Mouse (Mus musculus) retina, embryonic 14.5 days (tissue): ENCODE measurements around the gene Brd4.
A peak's percentile ranks its signal among the peaks of the same experiment; 100 is the strongest.

Experiments
- DNase-seq: peaks from one replicate; pipeline ENCODE4 v3.0.0-alpha.2; 2015; ENCODE audit warnings: low spot score

The Brd4 gene

DNA sequence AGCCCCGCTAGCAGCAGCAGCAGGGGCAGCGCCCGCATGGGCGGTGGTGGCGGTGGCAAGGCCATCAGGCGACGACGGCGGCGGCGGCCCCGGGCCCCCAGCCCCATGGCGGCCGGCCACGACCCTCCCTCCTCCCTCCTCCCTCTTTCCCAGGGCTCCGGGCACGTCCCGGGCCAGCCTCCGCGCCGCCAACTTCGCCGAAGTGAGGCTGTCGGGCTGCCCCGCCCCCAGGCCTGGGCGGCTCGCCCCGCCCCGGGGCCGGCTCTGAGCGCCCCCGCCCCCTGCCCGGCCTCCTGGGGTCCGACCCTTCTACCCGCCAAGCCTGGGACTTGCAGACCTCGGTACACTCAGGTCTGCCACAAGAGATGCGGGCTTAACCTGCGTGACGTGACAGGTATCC is 117.8 kb downstream of the Brd4 start, which contains the start of gene Notch3:
Notch3 (minus strand) TSS at position 166 of the 400 bp plus-strand sequence.
- DNase-seq, result peak; percentile 81

DNA sequence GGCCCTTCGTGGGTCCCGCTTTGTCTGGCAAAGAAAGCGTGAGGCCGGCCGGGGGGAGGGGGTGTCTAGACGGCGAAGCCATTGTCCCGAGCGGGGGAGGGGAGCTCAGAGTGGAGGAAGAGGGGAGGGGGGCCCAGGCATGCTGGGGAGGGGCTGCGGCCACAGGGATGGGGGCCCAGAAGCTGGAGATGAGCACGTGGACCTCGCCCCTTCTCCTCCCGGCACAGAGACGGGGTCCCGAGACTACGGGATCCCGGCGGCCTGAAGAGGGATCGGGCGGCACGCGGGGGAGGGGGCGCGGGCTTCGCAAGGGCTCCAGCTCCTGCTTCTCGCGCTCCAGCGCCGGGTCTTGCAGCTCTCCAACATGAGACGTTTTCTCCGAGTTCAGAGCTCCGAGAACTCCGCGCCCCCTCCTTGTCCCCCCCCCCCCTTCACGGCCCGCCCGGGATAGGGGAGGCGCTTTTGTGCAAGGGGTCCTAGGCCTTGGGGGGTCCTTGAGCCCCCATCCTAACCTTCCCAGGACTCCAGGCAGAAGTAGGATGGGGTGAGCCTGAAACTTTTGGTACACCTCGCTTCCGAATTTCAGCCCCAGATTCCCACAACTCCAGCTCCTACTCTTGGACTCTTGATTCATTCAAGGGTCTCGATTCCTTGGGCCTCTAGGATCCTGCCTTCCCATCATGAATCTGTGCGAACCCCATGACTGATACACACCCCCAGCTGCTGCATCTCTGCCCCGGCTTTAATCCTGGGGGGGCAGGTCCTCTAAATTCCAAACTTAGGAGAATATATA is 118.5 kb downstream of the Brd4 start:
- DNase-seq, result peak; percentile 90

DNA sequence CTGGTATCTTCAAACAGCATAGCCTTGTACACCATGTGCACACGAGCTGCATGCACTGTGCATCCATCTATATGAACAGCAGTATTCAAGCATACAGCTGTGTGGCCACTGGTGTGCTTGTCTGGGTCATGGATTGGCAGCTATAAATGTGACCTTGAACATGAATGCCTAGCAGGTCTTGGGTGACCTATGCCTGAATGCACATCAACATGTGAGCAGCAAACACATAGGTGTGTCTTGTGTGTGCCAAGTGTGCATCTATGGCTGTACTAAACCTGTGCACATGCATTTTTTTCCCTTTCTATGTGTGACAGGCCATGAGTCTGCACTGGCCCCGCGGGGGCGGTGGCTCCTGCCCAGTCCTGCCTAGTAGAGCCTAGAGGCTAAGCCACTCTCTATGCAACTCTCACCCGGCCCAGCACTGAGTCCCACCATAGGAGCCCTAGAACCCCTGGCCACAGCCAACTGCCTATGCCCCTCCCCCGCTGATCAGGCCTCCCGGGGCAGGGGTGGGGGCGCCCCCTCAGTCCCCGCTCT is 119.2 kb downstream of the Brd4 start:
- peak; percentile 32 for DNase-seq

DNA sequence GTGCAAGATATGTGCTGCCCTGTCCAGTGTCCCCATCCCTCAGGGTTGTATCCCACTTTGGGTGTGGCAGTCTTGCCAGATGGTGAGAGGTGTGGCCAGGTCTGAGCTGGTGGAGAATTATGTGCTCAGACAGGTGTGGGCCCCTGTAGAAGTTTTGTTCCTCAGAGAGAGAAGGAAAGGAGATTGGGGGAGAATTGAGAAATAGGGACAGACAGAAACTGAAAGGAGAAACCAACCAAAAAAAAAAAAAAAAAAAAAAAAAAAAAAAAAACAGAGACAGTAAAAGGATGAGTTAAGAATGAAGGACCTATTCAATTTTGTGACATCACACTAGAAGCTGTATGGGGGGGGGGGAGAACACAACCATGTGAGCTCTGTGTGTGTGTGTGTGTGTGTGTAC is 119.7 kb downstream of the Brd4 start:
- no peak for DNase-seq

DNA sequence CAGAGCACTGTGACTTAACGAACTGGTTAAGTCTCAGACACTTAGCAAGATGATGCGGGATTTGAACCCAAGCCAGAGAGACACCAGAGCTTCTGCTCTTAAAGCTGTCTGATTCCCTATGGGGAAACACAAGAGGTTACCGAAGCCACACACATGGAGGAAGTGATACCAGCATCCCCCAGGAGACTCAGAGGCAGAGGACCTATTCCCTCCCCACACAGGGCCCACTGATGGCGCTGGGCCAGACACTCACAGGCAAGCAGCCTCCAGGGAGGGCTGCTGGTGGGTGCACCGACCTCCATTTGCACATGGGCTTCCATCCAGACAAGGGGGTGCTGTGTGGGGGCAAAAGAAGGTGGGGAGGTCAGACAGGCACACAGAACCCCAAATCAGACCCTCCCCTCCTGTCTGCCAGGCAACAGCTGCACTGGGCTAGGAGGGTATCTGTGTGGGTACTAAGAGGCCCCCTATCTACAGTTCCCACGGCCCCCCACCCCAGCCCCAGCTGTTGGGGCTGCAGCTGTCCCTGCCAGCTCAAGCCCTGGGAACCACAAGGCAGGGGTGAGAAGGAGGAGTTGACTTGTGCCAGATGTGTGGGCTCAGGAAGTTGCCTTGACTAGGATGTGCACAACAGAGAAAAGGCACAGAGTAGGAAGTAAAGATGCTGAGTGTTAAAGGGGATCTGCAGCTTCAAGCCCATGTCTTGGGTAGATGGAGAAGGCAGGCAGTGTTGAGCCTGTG is 120.4 kb downstream of the Brd4 start:
- no peak for DNase-seq

DNA sequence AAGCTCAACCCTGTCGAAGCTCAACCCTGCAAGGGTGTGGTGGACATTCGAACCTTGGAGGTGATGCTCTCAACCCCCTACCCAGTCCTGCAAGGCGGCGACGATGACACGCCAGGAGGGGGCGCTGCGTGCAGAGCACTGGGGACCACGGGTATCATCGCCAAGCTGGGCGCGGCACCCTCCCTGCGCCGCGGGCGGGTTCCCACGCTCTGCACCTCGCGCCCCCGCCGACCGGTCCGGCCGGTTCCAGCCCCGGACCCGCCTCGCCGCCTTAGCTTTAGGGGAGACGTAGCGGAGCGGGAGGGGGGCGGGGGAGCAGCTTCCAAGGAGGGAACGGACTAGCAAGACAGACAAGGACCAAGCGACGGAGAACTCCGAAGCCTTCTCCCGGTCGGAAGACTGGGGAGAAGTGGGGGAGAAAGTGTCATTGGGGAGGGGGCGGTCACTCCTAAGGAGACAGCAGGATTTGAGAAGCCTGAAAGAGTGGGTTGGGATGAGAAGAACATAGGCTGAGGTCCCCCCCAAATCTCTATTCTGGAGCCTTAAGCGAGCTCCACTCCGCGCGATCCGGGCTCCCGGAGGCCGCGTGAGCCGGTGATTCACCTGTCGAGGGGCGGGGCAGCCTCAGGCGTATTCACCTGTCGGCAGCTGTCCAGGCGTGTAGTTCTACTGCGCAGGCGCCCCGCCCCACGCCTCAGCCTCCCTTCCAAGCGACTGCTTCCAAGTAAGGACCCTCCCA is 122.2 kb downstream of the Brd4 start:
- DNase-seq, result peak; percentile 83

DNA sequence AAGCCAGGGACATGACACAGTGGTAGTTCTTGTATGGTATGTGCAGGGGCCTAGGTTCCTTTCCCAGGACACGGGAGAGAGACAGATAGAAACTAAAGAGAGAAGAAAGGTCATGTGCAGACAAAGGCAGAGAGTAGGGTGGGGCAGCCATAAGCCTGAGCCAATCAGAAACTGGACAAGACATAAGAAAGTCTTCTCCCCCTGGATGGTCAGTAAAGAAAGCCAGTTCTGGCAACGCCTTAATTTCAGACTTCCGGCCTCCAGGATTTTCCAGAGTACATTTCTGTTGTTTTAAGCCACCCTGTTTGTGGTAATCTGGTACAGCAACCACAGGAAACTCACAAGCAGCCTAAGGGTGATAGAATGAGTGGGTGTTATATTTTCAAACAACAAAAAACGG is 123.6 kb downstream of the Brd4 start:
- DNase-seq, result no peak

DNA sequence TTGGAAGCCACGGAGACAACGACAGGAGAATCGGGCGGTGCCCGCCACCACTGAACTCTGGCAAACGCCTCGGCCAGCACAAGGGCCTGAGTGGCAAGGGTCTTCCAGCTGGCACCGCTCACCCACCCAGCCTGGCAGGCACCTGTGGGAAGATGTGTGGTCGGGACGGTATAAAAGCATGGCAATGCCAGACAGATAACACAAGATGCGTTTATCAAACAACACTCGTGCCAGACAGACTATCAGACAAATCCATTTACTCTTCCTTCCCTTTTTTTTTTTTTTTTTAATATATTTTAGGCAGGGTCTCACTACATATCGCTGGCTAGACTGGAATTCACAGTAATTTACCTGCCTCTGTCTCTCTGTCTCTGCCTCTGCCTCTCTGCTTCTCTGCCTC is 125.7 kb downstream of the Brd4 start:
- no peak for DNase-seq

DNA sequence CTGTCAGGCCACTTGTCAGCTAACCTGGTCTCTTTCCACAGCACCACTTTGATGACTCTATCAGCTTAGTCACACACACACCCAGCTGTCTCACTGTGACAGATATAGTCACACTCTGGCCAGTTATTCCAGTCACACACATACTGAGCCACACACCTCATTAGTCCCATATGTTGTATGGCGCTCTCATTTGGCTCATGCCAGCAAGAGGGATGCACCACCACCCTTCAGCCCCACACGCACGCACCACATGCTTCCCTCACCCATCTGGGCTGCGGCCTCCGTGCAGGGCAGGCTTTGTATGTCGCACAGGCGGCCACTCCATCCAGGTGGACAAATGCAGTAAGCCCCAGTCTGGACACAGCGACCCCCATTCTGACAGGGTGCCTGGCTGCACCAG is 137.8 kb downstream of the Brd4 start:
- no peak for DNase-seq
